Mouse (Mus musculus) heart, adult 2 months (tissue): ENCODE measurements around the gene Zbtb21. TPM values are rescaled to one million over a fixed set of nuclear protein-coding genes. Genes with fewer than 3 reads are reported as not detected.

Experiments used
- DNase-seq, 2 experiments: peaks; one replicate each; pipeline ENCODE4 v3.0.0; 2021
- H3K27ac ChIP-seq: fragments of 200-600 bp; 2 replicates; pipeline ENCODE4 v1.8.1; 2022
- H3K27me3 ChIP-seq: fragments of 200-500 bp; 2 replicates; pipeline ENCODE4 v1.6.1; 2012; ENCODE audit warnings: mild to moderate bottlenecking, low read length, inconsistent platforms, mixed read lengths; ENCODE audit not compliant: control insufficient read depth, insufficient read depth
- H3K36me3 ChIP-seq: fragments of 200-500 bp; 2 replicates; pipeline ENCODE4 v1.6.1; 2012; ENCODE audit warnings: low read length, inconsistent platforms; ENCODE audit not compliant: control insufficient read depth, insufficient read depth
- H3K4me1 ChIP-seq: fragments of 200-500 bp; 2 replicates; pipeline ENCODE4 v1.6.1; 2011; ENCODE audit warnings: low read length; ENCODE audit not compliant: control insufficient read depth, insufficient read depth
- H3K4me3 ChIP-seq: fragments of 200-600 bp; 2 replicates; pipeline ENCODE4 v1.8.1; 2022
- H3K79me2 ChIP-seq: fragments of 200-500 bp; replicated peaks from 2 replicates; pipeline ENCODE4 v1.6.1; 2012; ENCODE audit warnings: mild to moderate bottlenecking, inconsistent platforms, low read length, moderate library complexity, mixed read lengths; ENCODE audit not compliant: control insufficient read depth, insufficient read depth
- H3K9ac ChIP-seq: fragments of 200-500 bp; 2 replicates; pipeline ENCODE4 v1.6.1; 2012; ENCODE audit warnings: low read depth, mild to moderate bottlenecking, control low read depth, inconsistent platforms, low read length, mixed read lengths
- CTCF ChIP-seq: fragments of 200-600 bp; IDR thresholded peaks from 2 replicates; pipeline ENCODE4 v1.8.1; 2022; ENCODE audit warnings: antibody characterized with exemption, mild to moderate bottlenecking, moderate library complexity
- EP300 ChIP-seq: fragments of 200-500 bp; IDR thresholded peaks from 2 replicates; pipeline ENCODE4 v1.6.1; 2011; ENCODE audit warnings: low read depth, low read length, control low read depth; ENCODE audit not compliant: insufficient read depth
- POLR2A ChIP-seq: fragments of 200-500 bp; IDR thresholded peaks from 2 replicates; pipeline ENCODE4 v1.6.1; 2011; ENCODE audit warnings: mild to moderate bottlenecking, low read depth, low read length, control low read depth; ENCODE audit not compliant: insufficient read depth
- WGBS: fragments of 180-500 bp; shearing (Covaris S2); methylation state at CpG from one replicate; pipeline ENCODE4 v1.1.7; 2018; 5-methylcytosine and 5-hydroxymethylcytosine counted together
- intact Hi-C: fragments of 180-260 bp; cut with DNase I; formaldehyde crosslinking; loops from one replicate; pipeline ENCODE4 v1.15.1; 2025
- polyA plus RNA-seq: library from polyadenylated mRNA; depleted of rRNA; stranded (reverse); fragments of >200 nt; gene quantifications from 2 replicates; pipeline ENCODE4 v1.2.3, GENCODE M21; 2012
- total RNA-seq, 2 experiments: library from RNA; stranded (reverse); gene quantifications; 2 replicates each; pipeline ENCODE4 v1.2.3; 2021

Zbtb21 gene
- total and polyA plus RNA-seq, 3 experiments, result 7.6 to 12.3 (median 10.4) TPM

GRCm38 (mm10) chr16:97925760-97926159 is 36.7 kb downstream of the Zbtb21 start:
- Histone ChIP-seq H3K27me3 (no peaks in the 10 kb centered on the region), H3K79me2 (no peaks in the 10 kb centered on the region), H3K9ac (no peak overlapping the region), H3K4me1 (peaks cover 6% of the 10 kb centered on the region), H3K36me3 (peaks cover 4% of the 10 kb centered on the region; the same call in 1 of the 2 replicates), H3K4me3 (no peak overlapping the region), H3K27ac (no peak overlapping the region)
- WGBS, result 85% methylated on average over 2 of the region's 2 CpGs
- intact Hi-C loops, result no loop called here
- DNase-seq, result peak in 1 of 2 experiments; percentile 4
- TF ChIP-seq CTCF, result no peak
- no peak for TF ChIP-seq EP300

GRCm38 (mm10) chr16:97923700-97924099 is 38.7 kb downstream of the Zbtb21 start:
- peak in 1 of 2 experiments; percentile 4 for DNase-seq
- intact Hi-C loops, result loop anchor here (5.0 kb wide), 1 partner anchor 46 kb away; no protein-coding TSS in a partner anchor
- H3K36me3 ChIP-seq, result peaks cover 21% of the 10 kb centered on the region
- peaks cover 14% of the 10 kb centered on the region for H3K4me1 ChIP-seq
- no peak overlapping the region for H3K4me3 ChIP-seq
- 89% methylated on average over 1 of the region's 1 CpGs for WGBS
- H3K9ac ChIP-seq, result no peak overlapping the region
- peaks cover 3% of the 10 kb centered on the region; the same call in 1 of the 2 replicates for H3K79me2 ChIP-seq
- TF ChIP-seq POLR2A (no peak), EP300 (no peak), CTCF (no peak)
- H3K27ac ChIP-seq, result no peak overlapping the region
- no peaks in the 10 kb centered on the region for H3K27me3 ChIP-seq

- WGBS, result under 1% methylated on average over 9 of the region's 9 CpGs
- TF ChIP-seq POLR2A (no peak), CTCF (no peak), EP300 (no peak)
- Histone ChIP-seq H3K9ac (peak overlapping the region; percentile 64), H3K27me3 (no peaks in the 10 kb centered on the region), H3K27ac (peak overlapping the region; percentile 94), H3K36me3 (peaks cover 21% of the 10 kb centered on the region), H3K4me1 (peaks cover 14% of the 10 kb centered on the region), H3K4me3 (peak overlapping the region; percentile 93), H3K79me2 (peaks cover 3% of the 10 kb centered on the region; the same call in 1 of the 2 replicates)
- no peak for DNase-seq
- intact Hi-C loops, result loop anchor here (1.0 to 5.0 kb wide), 4 partner anchors 25 to 71 kb away; partner anchors contain the start of genes C2cd2, Prdm15 and Zbtb21
Measured at GRCm38 (mm10) chr16:97922779-97923126, 39.7 kb downstream of the Zbtb21 start.

DNA sequence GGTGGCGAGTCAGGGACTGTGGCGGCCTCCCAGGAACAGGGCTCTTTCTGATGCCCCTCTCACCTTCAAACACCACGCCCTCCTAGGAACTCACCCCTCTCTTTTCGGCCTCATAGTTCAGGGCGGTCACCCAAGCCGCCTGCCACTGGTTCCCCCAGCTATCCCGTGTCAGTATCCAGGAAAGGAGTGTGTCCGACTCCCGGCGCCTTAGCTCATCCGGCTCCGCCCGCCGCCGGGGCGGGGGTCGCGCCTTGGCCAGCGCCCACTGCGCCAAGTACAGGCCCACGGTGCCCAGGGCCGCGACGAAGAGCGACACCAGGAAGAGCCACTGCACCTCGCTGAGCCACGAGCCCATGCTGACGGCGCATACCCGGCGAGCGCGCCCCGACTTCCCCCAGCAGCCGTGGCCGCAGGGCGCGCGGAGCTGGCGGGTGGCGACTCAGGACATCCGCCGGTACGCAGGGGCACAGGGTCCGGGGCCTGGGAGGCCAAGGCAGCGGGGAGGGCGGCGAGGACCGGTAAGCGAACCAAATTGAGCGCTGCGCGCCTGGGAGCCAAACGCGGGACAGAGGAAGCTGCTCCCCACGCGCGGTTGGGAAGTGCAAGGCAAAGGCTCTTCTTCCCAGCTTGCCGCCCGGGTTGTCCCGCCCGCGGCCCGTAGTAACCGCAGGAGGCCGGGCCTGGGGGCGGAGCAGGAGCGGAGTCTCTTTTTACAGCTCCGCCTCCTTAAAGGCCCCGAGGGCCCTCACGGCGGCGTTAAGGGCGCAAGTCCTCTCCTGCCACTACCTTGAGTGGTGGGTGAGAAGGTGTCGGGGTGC is 40.3 kb downstream of the Zbtb21 start:
- TF ChIP-seq POLR2A (peak; percentile 92), EP300 (0 out of 2 replicates have a peak, but pooled peaks have one; percentile 42), CTCF (0 out of 2 replicates have a peak, but pooled peaks have one; percentile 10)
- peaks cover 21% of the 10 kb centered on the region for H3K36me3 ChIP-seq
- no peaks in the 10 kb centered on the region for H3K27me3 ChIP-seq
- H3K9ac ChIP-seq, result peak overlapping the region; percentile 96
- DNase-seq, result peak; percentile 95
- H3K79me2 ChIP-seq, result peaks cover 6% of the 10 kb centered on the region; the same call in 1 of the 2 replicates
- peak overlapping the region; percentile 94 for H3K27ac ChIP-seq
- H3K4me1 ChIP-seq, result peaks cover 14% of the 10 kb centered on the region
- intact Hi-C loops, result loop anchor here (1.0 to 5.0 kb wide), 4 partner anchors 25 to 71 kb away; partner anchors contain the start of genes C2cd2, Prdm15 and Zbtb21
- peak overlapping the region; percentile 93 for H3K4me3 ChIP-seq
- WGBS, result under 1% methylated on average over 75 of the region's 75 CpGs

GRCm38 (mm10) chr16:97920621-97921020 is 41.8 kb downstream of the Zbtb21 start:
- peaks cover 7% of the 10 kb centered on the region; the same call in 1 of the 2 replicates for H3K79me2 ChIP-seq
- 73% methylated on average over 1 of the region's 1 CpGs for WGBS
- H3K4me1 ChIP-seq, result peaks cover 14% of the 10 kb centered on the region
- TF ChIP-seq EP300, result 0 out of 2 replicates have a peak, but pooled peaks have one; percentile 20
- no peak for TF ChIP-seq CTCF
- TF ChIP-seq POLR2A, result no peak
- H3K36me3 ChIP-seq, result peaks cover 25% of the 10 kb centered on the region
- peak overlapping the region; percentile 94 for H3K27ac ChIP-seq
- no peaks in the 10 kb centered on the region for H3K27me3 ChIP-seq
- intact Hi-C loops, result loop anchor here (5.0 kb wide), 1 partner anchor 43 kb away; no protein-coding TSS in a partner anchor
- peak overlapping the region; percentile 93; the same call in 1 of the 2 replicates for H3K4me3 ChIP-seq
- DNase-seq, result no peak
- no peak overlapping the region; the same call in 1 of the 2 replicates for H3K9ac ChIP-seq
